Mouse (Mus musculus) olfactory bulb, adult 2 months (tissue): ENCODE results near the gene Galk1.

Experiments used
- CTCF ChIP-seq: fragments of 200-500 bp; IDR thresholded peaks from 2 replicates; pipeline ENCODE4 v1.5.1; 2012; ENCODE audit warnings: low read depth, mild to moderate bottlenecking, low read length, moderate library complexity; ENCODE audit not compliant: insufficient read depth
- POLR2A ChIP-seq: fragments of 200-500 bp; IDR thresholded peaks from 2 replicates; pipeline ENCODE4 v1.6.1; 2012; ENCODE audit warnings: mild to moderate bottlenecking, low read depth, low read length, moderate library complexity; ENCODE audit not compliant: insufficient read depth

DNA sequence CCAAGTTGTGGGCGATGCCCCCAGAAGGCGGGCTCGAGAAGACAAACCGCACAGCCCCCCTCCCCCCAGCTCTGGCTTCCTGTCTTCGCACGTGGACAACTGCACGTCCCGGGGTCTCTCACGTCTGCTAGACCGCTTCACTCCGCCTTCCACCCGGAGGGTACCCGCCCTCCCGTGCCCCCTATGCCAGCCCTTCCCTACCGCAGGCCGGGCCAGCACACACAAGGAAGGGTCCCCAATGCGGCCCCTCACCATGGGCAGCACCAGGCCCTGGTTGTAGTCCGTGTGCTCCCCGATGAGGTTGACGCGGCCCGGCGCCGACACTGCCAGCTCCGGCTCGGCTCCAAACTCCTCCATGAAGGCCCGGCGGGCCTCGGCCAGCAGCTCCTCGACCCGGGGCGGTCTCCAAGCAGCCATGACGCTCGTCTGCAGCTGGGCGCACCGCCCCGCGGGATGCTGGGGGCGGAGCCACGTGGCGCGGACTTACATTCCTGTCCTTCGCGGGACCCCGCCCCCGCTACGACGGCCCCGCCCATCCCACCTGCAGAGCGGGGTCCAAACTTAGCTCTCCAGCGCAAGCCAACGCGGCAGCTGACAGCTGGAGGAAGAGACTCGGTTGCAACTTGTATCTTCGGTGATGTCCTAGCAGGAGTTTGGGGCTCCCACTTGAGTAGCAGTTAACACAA lies at the start of gene Galk1:
- TF ChIP-seq CTCF (no peak), POLR2A (peak; percentile 45; the same call in 1 of the 2 replicates)
